Mouse (Mus musculus) small intestine, adult 2 months (tissue): ENCODE results near the gene Ankdd1b. TPM values are rescaled to one million over a fixed set of nuclear protein-coding genes. Genes with fewer than 3 reads are reported as not detected.

ENCODE experiments used
- H3K27ac ChIP-seq: fragments of 200-500 bp; 2 replicates; pipeline ENCODE4 v1.5.1; 2012; ENCODE audit warnings: low read depth, low read length, control low read depth, inconsistent platforms; ENCODE audit not compliant: insufficient read depth
- H3K27me3 ChIP-seq: fragments of 200-500 bp; 2 replicates; pipeline ENCODE4 v1.6.1; 2012; ENCODE audit warnings: mild to moderate bottlenecking, moderate library complexity, low read length, inconsistent platforms; ENCODE audit not compliant: control insufficient read depth, insufficient read depth
- H3K36me3 ChIP-seq: fragments of 200-500 bp; 2 replicates; pipeline ENCODE4 v1.6.1; 2012; ENCODE audit warnings: mild to moderate bottlenecking, low read length, control low read depth, inconsistent platforms; ENCODE audit not compliant: control insufficient read depth, insufficient read depth
- H3K4me1 ChIP-seq: fragments of 200-500 bp; 2 replicates; pipeline ENCODE4 v1.6.1; 2012; ENCODE audit warnings: low read length, inconsistent platforms, mixed read lengths; ENCODE audit not compliant: control insufficient read depth, insufficient read depth, insufficient read length
- H3K4me3 ChIP-seq: fragments of 200-500 bp; 2 replicates; pipeline ENCODE4 v1.5.1; 2012; ENCODE audit warnings: low read depth, mild to moderate bottlenecking, control low read depth, inconsistent platforms, low read length, moderate library complexity
- CTCF ChIP-seq: fragments of 200-500 bp; IDR thresholded peaks from 2 replicates; pipeline ENCODE4 v1.5.1; 2012; ENCODE audit warnings: low read depth, mild to moderate bottlenecking, control low read depth, inconsistent platforms, low read length, moderate library complexity, mixed read lengths; ENCODE audit not compliant: insufficient replicate concordance, insufficient read length; ENCODE audit errors: extremely low read depth
- POLR2A ChIP-seq: fragments of 200-500 bp; IDR thresholded peaks from 2 replicates; pipeline ENCODE4 v1.6.1; 2012; ENCODE audit warnings: low read depth, mild to moderate bottlenecking, control low read depth, inconsistent platforms, low read length, moderate library complexity
- whole genome bisulfite sequencing: fragments of 180-500 bp; shearing (Covaris S2); methylation state at CpG from one replicate; pipeline ENCODE4 v1.1.7; 2018; 5-methylcytosine and 5-hydroxymethylcytosine counted together
- polyA plus RNA-seq: library from polyadenylated mRNA; depleted of rRNA; stranded (reverse); fragments of >200 nt; gene quantifications from 2 replicates; pipeline ENCODE4 v1.2.3, GENCODE M21; 2012

Ankdd1b gene
- polyA plus RNA-seq, 1 experiment, result not detected

DNA sequence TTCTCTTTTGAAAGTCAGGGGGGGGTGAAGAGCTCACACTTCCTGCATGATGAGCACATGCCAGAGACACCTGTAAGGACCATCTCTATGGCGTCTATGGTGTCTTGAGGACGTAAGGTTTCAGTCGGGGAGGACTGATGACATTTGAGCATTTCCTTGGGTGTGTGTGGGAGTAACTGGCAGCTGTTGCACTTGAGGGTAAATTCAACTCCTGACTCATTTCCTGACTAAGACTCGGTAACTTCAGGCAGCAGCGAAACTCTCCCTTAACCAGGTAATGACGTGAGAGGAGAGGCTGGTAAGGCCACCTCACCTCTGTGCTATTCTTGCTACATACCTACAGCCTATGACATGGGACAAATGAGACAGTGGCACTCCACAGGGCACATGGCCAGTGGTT is 16.2 kb upstream of the Ankdd1b start:
- no peak overlapping the region for H3K4me3 ChIP-seq
- H3K27ac ChIP-seq, result no peak overlapping the region
- no peak for TF ChIP-seq CTCF
- TF ChIP-seq POLR2A, result no peak
- no peaks in the 10 kb centered on the region for H3K27me3 ChIP-seq
- peaks cover 28% of the 10 kb centered on the region for H3K36me3 ChIP-seq
- 81% methylated on average over 6 of the region's 6 CpGs for WGBS
- no peaks in the 10 kb centered on the region for H3K4me1 ChIP-seq

- H3K4me3 ChIP-seq, result no peak overlapping the region
- H3K36me3 ChIP-seq, result peaks cover 9% of the 10 kb centered on the region; the same call in 1 of the 2 replicates
- no peak for TF ChIP-seq CTCF
- TF ChIP-seq POLR2A, result no peak
- 88% methylated on average over 1 of the region's 1 CpGs for WGBS
- H3K27ac ChIP-seq, result no peak overlapping the region
- no peaks in the 10 kb centered on the region for H3K4me1 ChIP-seq
- H3K27me3 ChIP-seq, result no peaks in the 10 kb centered on the region
Observed at GRCm38 (mm10) chr13:96478991-96479390, 8.0 kb upstream of the Ankdd1b start.

- 57% methylated on average over 4 of the region's 4 CpGs for WGBS
- H3K27ac ChIP-seq, result no peak overlapping the region
Observed at GRCm38 (mm10) chr13:96477226-96477625, 6.2 kb upstream of the Ankdd1b start.

GRCm38 (mm10) chr13:96470556-96470955 is 442 bp downstream of the Ankdd1b start:
- Histone ChIP-seq H3K36me3 (no peaks in the 10 kb centered on the region), H3K27me3 (no peaks in the 10 kb centered on the region), H3K4me1 (no peaks in the 10 kb centered on the region), H3K4me3 (no peak overlapping the region), H3K27ac (no peak overlapping the region)
- WGBS, result 69% methylated on average over 6 of the region's 6 CpGs
- TF ChIP-seq CTCF (no peak), POLR2A (no peak)

More at GRCm38 (mm10) chr13:96477226-96477625, 6.2 kb upstream of the Ankdd1b start:
- Histone ChIP-seq H3K4me3 (no peak overlapping the region), H3K27me3 (no peaks in the 10 kb centered on the region), H3K36me3 (peaks cover 5% of the 10 kb centered on the region; the same call in 1 of the 2 replicates), H3K4me1 (no peaks in the 10 kb centered on the region)
- TF ChIP-seq POLR2A (no peak), CTCF (no peak)

GRCm38 (mm10) chr13:96468678-96469077 is 2.3 kb downstream of the Ankdd1b start:
- H3K36me3 ChIP-seq, result no peaks in the 10 kb centered on the region
- WGBS, result 83% methylated on average over 5 of the region's 5 CpGs
- H3K4me3 ChIP-seq, result no peak overlapping the region
- no peak for TF ChIP-seq POLR2A
- TF ChIP-seq CTCF, result no peak
- H3K4me1 ChIP-seq, result no peaks in the 10 kb centered on the region
- H3K27me3 ChIP-seq, result no peaks in the 10 kb centered on the region
- no peak overlapping the region for H3K27ac ChIP-seq

DNA sequence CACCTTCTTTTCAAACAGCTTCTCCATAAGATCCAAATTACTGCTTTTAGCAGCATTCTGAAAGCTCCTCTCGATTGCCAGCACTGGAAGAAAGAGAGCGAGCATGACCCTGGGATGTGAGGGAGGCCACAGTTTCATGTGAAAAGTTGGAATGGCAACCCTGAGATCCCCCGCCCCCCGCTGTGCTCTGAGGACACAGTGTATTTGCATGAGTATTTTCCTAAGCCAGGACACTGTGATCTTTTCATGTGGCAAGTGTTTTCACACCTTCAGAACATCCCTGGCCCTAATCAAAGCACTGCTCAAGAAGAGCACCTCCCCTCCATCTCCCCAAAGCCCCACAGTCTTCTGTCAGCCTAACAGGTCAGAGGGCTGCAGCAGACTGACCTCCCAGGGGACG is 5.7 kb downstream of the Ankdd1b start:
- Histone ChIP-seq H3K4me3 (no peak overlapping the region), H3K27ac (no peak overlapping the region), H3K4me1 (peaks cover 2% of the 10 kb centered on the region; the same call in 1 of the 2 replicates), H3K36me3 (no peaks in the 10 kb centered on the region), H3K27me3 (no peaks in the 10 kb centered on the region)
- TF ChIP-seq POLR2A, result no peak
- TF ChIP-seq CTCF, result no peak
- 79% methylated on average over 5 of the region's 5 CpGs for WGBS

- 81% methylated on average over 1 of the region's 1 CpGs for WGBS
- H3K36me3 ChIP-seq, result no peaks in the 10 kb centered on the region
- H3K4me3 ChIP-seq, result no peak overlapping the region
- H3K4me1 ChIP-seq, result peaks cover 7% of the 10 kb centered on the region; the same call in 1 of the 2 replicates
- TF ChIP-seq CTCF, result no peak
- TF ChIP-seq POLR2A, result no peak
- no peaks in the 10 kb centered on the region for H3K27me3 ChIP-seq
- H3K27ac ChIP-seq, result no peak overlapping the region
Observed at GRCm38 (mm10) chr13:96462644-96463043, 8.4 kb downstream of the Ankdd1b start.
